Mouse (Mus musculus) bone marrow, adult 2 months (tissue): Measurements from ENCODE around the gene Capzb.

ENCODE experiments used
- CTCF ChIP-seq: fragments of 200-500 bp; IDR thresholded peaks from 2 replicates; pipeline ENCODE4 v1.5.1; 2011; ENCODE audit warnings: low read length, control low read depth; ENCODE audit not compliant: control insufficient read depth, insufficient read depth
- POLR2A ChIP-seq: fragments of 200-500 bp; IDR thresholded peaks from 2 replicates; pipeline ENCODE4 v1.6.1; 2011; ENCODE audit warnings: low read depth, mild to moderate bottlenecking, control low read depth, low read length, borderline replicate concordance; ENCODE audit not compliant: control insufficient read depth

DNA sequence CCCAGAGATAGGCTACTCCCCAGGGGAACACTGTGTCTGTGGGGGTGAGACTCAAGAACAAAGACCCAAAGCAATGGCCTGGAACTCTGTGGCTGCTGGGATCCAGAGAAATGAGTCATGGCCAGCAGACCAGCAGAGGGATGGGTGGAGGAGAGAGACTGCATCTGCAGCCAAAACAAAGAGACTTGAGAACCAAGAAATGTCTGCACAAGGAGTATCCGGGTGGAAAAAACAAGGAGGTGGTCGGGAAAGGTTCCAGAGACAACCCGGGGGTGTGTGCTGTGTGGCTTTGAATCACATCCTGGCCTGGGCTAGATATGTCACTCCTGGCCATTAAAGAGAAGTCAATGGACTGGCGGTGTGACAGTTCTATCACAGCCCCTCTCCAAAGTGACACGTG lies 45.9 kb upstream of the Capzb start:
- TF ChIP-seq CTCF (no peak), POLR2A (no peak)
